Mouse (Mus musculus) E14TG2a.4 (cell line): ENCODE data around the gene Trim41.

Source experiments
- CTCF ChIP-seq: conservative IDR thresholded peaks from 2 replicates; pipeline ENCODE4 v1.5.1; 2014; ENCODE audit warnings: low read length
- NANOG ChIP-seq: IDR thresholded peaks from 2 replicates; pipeline ENCODE4 v1.6.1; 2014; ENCODE audit warnings: borderline replicate concordance, low read length, mixed read lengths
- POU5F1 ChIP-seq: IDR thresholded peaks from 2 replicates; pipeline ENCODE4 v1.6.1; 2014; ENCODE audit warnings: low read length, borderline replicate concordance

GRCm38 (mm10) chr11:48807563-48808303 lies 9.4 kb downstream of the Trim41 start:
- TF ChIP-seq CTCF (no peak), POU5F1 (no peak), NANOG (no peak)
